Mouse (Mus musculus) midbrain, embryonic 14.5 days (tissue): ENCODE results near the gene Ccnb1ip1. TPM values are rescaled to one million over a fixed set of nuclear protein-coding genes. Genes with fewer than 3 reads are reported as not detected.
A peak's percentile ranks its signal among the peaks of the same experiment; 100 is the strongest.

Experiments used
- ATAC-seq: fragments of 200-750 bp; cut with Nextera tagmentation; 2 replicates; pipeline ENCODE4 v1.8.0; 2017; ENCODE audit warnings: moderate number of reproducible peaks, moderate library complexity; ENCODE audit not compliant: low FRiP score, low TSS enrichment
- DNase-seq: peaks from one replicate; pipeline ENCODE4 v3.0.0-alpha.2; 2015
- H3K27ac ChIP-seq: fragments of 300-500 bp; sonication (generic); replicated peaks from 2 replicates; pipeline ENCODE4 v1.5.1; 2014; ENCODE audit warnings: mild to moderate bottlenecking, low read depth, low read length, moderate library complexity
- H3K27me3 ChIP-seq: fragments of 300-500 bp; sonication (generic); 2 replicates; pipeline ENCODE4 v1.6.1; 2014; ENCODE audit warnings: low read length, control low read depth, mixed read lengths; ENCODE audit not compliant: control insufficient read depth, insufficient read depth
- H3K36me3 ChIP-seq: fragments of 300-500 bp; sonication (generic); 2 replicates; pipeline ENCODE4 v1.6.1; 2014; ENCODE audit warnings: low read length, control low read depth; ENCODE audit not compliant: control insufficient read depth, insufficient read depth
- H3K4me1 ChIP-seq: fragments of 300-500 bp; sonication (generic); 2 replicates; pipeline ENCODE4 v1.6.1; 2014; ENCODE audit warnings: mild to moderate bottlenecking, antibody characterized with exemption, low read length, control low read depth; ENCODE audit not compliant: control insufficient read depth, insufficient read depth
- H3K4me2 ChIP-seq: fragments of 300-500 bp; sonication (generic); 2 replicates; pipeline ENCODE4 v1.6.1; 2014; ENCODE audit warnings: mild to moderate bottlenecking, low read length, moderate library complexity
- H3K4me3 ChIP-seq: fragments of 300-500 bp; sonication (generic); replicated peaks from 2 replicates; pipeline ENCODE4 v1.5.1; 2014; ENCODE audit warnings: low read depth, low read length
- H3K9ac ChIP-seq: fragments of 300-500 bp; sonication (generic); replicated peaks from 2 replicates; pipeline ENCODE4 v1.6.1; 2014; ENCODE audit warnings: mild to moderate bottlenecking, low read length, moderate library complexity
- H3K9me3 ChIP-seq: fragments of 300-500 bp; sonication (generic); 2 replicates; pipeline ENCODE4 v1.6.1; 2016; ENCODE audit warnings: low read length, control low read depth, mixed read lengths; ENCODE audit not compliant: control insufficient read depth
- WGBS: fragments of 180-500 bp; shearing (Covaris S2); extraction: QIAGEN DNeasy Blood & Tissue Kit; methylation state at CpG from one replicate; pipeline ENCODE4 v1.1.7; 2014; 5-methylcytosine and 5-hydroxymethylcytosine counted together
- polyA plus RNA-seq: library from polyadenylated mRNA; unstranded; fragments of >200 nt; fragmentation: Nextera tagmentation; extraction: Ambion mirVana; gene quantifications from 2 replicates; pipeline ENCODE4 v1.2.1, GENCODE M21; 2014

Ccnb1ip1 gene
- polyA plus RNA-seq = 0.15 TPM in 1 of 2 replicates, not detected in the other

DNA sequence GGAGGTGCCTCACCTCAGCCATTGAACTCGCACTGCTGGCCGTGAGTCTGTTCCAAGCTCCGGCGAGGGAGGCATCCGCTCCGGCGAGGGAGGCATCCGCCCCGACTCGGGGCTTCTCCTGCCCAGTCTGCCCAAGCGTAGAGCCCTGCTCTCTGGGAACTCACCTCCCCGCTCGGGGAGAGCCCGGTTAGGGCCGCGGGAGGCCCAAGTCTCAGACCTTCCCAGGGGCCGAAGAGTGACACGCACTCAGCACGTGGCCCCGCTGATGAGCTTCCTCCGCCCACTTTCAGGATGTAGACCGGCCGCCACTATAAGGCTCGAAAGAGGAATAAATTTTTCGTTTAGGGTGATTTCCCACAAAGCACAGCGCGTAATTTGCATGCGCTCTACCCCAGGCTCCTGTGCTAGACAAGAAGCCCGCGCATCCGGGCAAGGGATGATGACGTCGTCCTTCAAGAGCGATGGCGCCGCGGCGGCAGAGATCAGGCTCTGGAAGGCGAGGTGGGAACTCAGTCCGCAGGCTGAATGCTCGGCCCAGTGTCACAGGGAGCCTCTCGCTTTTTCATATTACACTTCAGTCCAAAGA lies at the start of gene Ccnb1ip1, which contains the start of gene Parp2:
TSS of gene Ccnb1ip1 (minus strand) at position 246 of the 586 bp plus-strand sequence.
TSS of gene Parp2 (plus strand) at position 355 of the 586 bp plus-strand sequence.
- Histone ChIP-seq H3K9me3 (no peaks in the 10 kb centered on the region), H3K4me3 (peak within 1 kb of the TSS; percentile 50), H3K27me3 (no peaks in the 10 kb centered on the region), H3K4me2 (peak within 1 kb of the TSS; percentile 63), H3K9ac (peak within 1 kb of the TSS; percentile 63), H3K27ac (peak within 1 kb of the TSS; percentile 91), H3K4me1 (no peaks in the 10 kb centered on the region), H3K36me3 (peaks cover 15% of the 10 kb centered on the region)
- peak; percentile 97 for ATAC-seq
- peak; percentile 98 for DNase-seq
- WGBS = under 1% methylated on average over 42 of the region's 42 CpGs

DNA sequence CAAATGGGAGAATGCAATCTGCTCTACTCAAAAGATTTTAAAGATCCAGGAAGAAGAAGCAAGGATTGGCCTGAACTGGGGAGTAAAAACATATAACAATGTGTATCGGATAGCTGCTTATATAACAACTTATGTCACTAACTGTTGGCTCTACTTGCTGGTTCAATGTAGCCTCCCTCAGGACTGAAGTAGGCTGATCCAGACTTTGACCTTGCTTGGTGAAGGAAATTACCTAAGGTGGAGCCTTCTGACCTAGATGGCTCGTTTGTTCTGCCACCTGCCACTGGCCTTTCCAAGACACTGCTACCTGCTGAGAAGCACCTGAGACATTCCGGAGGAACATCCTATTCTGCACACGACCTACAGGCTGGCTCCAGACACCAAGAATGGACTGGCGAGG lies 48.3 kb upstream of the Ccnb1ip1 start:
- 86% methylated on average over 5 of the region's 5 CpGs for WGBS
- no peak overlapping the region for H3K4me2 ChIP-seq
- H3K9me3 ChIP-seq = no peaks in the 10 kb centered on the region
- H3K36me3 ChIP-seq = 0 out of 2 replicates have a peak, but pooled peaks cover 3% of the 10 kb centered on the region
- no peaks in the 10 kb centered on the region for H3K27me3 ChIP-seq
- H3K4me1 ChIP-seq = no peaks in the 10 kb centered on the region
- DNase-seq = no peak
- no peak overlapping the region for H3K9ac ChIP-seq
- H3K4me3 ChIP-seq = no peak overlapping the region
- no peak for ATAC-seq
- no peak overlapping the region for H3K27ac ChIP-seq

DNA sequence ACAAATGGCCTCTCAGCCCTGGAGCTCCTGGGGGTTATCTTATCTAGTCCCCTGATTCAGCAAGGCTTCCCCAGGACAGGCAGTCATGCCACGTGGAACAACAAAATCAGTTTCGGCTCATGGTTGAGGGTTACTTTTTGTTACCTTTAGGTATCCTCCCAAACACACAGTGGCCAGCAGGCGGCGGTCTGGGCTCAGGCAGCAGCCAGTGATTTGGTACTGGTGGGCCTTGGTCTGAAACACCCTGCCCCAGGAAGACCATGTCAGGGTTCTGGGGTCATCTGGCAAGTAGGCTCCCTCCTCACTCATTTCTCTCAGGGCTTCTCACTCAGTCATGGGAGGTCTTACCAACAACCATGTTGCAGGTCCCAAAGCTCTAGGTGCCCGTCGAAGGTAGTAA lies 29.7 kb upstream of the Ccnb1ip1 start:
- H3K27me3 ChIP-seq = no peaks in the 10 kb centered on the region
- no peak for ATAC-seq
- H3K4me2 ChIP-seq = no peak overlapping the region
- H3K4me3 ChIP-seq = no peak overlapping the region
- H3K4me1 ChIP-seq = no peaks in the 10 kb centered on the region
- no peak overlapping the region for H3K9ac ChIP-seq
- H3K36me3 ChIP-seq = no peaks in the 10 kb centered on the region
- no peak overlapping the region for H3K27ac ChIP-seq
- DNase-seq = peak; percentile 12
- H3K9me3 ChIP-seq = no peaks in the 10 kb centered on the region
- WGBS = 63% methylated on average over 6 of the region's 6 CpGs

DNA sequence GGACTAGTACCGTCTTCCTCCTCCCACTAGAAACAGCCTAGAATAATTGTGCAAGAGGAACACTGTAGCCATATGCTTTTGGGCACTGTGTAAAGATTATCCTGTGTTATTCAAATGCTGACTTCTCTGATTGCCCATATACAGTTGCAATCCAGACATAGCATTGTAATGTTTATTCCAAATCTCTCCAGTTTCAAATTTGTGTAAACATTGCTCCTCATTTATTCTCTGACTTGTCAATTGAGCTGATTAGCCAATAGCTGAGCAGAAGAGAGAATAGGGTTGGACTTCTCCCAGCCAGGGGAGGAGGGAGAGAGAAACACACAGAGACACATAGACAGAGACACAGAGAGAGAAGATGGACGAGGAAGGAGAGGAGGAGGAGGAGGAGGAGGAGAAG lies 26.9 kb upstream of the Ccnb1ip1 start:
- no peak overlapping the region for H3K4me3 ChIP-seq
- no peak overlapping the region for H3K9ac ChIP-seq
- no peak for ATAC-seq
- H3K4me2 ChIP-seq = no peak overlapping the region
- no peak for DNase-seq
- no peak overlapping the region for H3K27ac ChIP-seq
- no peaks in the 10 kb centered on the region for H3K36me3 ChIP-seq
- H3K27me3 ChIP-seq = no peaks in the 10 kb centered on the region
- no peaks in the 10 kb centered on the region for H3K4me1 ChIP-seq
- H3K9me3 ChIP-seq = no peaks in the 10 kb centered on the region
- WGBS = 63% methylated on average over 2 of the region's 2 CpGs

DNA sequence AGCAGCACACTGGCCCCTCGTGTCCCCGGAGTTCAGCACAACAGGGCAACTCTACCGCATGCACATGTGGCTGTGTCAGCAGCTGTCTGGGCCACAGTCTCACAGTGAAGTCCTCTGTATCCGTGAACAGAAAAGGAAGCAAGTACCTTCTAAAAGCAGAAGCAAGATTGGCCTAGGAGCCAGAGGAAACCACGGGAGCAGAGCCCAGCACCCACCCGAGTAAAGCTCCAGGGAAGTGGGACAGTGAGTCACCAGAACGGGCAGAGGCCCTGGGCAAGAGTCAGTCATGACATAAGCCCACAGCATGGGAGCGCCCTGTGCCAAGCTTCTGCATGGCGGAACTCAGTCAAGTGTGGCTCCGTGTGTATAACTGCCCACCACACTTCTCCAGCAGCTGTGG lies 26.4 kb upstream of the Ccnb1ip1 start:
- no peaks in the 10 kb centered on the region for H3K36me3 ChIP-seq
- ATAC-seq (no peak), DNase-seq (no peak)
- H3K4me1 ChIP-seq = no peaks in the 10 kb centered on the region
- H3K9ac ChIP-seq = no peak overlapping the region
- no peak overlapping the region for H3K4me2 ChIP-seq
- no peak overlapping the region for H3K27ac ChIP-seq
- WGBS = 91% methylated on average over 10 of the region's 10 CpGs
- H3K9me3 ChIP-seq = no peaks in the 10 kb centered on the region
- H3K4me3 ChIP-seq = no peak overlapping the region
- H3K27me3 ChIP-seq = no peaks in the 10 kb centered on the region

DNA sequence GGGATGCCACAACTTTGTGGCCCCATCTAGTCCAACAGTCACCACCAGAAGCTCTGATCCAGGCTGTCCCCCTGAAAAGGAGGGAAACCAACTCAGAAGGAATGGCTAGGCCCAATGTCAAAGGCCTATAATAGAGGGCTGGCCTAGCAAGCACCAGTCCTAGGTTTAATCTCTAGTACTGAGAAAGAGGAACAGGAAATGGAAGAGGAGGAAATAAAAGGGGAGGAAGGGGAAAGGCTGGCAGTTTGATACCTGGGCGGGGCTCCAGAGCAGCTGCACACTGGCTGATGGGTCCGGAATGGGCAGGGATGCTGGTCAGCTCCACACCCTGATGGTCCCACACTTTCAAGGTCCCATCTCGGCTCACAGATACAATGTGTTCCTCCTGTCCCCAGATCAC lies 22.3 kb upstream of the Ccnb1ip1 start:
- 83% methylated on average over 3 of the region's 3 CpGs for WGBS
- Histone ChIP-seq H3K4me2 (no peak overlapping the region), H3K36me3 (no peaks in the 10 kb centered on the region), H3K4me1 (no peaks in the 10 kb centered on the region), H3K9me3 (no peaks in the 10 kb centered on the region), H3K27ac (no peak overlapping the region), H3K27me3 (no peaks in the 10 kb centered on the region), H3K4me3 (no peak overlapping the region), H3K9ac (no peak overlapping the region)
- ATAC-seq (no peak), DNase-seq (no peak)

DNA sequence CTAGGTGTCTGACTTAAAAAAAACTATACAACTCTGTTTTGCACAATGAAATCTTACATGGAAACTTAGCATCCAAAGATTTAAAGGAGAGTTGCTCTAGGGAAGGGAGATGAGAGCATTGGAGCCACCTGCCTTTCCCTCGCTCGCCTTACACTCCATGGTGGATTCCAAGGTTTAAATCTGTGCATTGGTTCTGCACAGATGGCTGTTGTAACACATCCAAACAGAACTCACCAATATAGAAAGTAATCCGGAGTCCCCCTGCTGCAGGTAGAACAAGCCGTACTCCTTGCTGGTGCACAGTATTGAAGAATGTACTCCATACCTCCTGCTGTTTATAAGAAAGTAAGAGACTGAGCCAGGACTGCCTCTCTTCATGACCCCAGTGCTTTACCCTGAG lies 19.0 kb upstream of the Ccnb1ip1 start:
- ATAC-seq (no peak), DNase-seq (no peak)
- Histone ChIP-seq H3K27me3 (no peaks in the 10 kb centered on the region), H3K4me2 (no peak overlapping the region), H3K9ac (no peak overlapping the region), H3K9me3 (no peaks in the 10 kb centered on the region), H3K27ac (no peak overlapping the region), H3K4me3 (no peak overlapping the region), H3K36me3 (peaks cover 17% of the 10 kb centered on the region), H3K4me1 (no peaks in the 10 kb centered on the region)
- WGBS = 86% methylated on average over 4 of the region's 4 CpGs

DNA sequence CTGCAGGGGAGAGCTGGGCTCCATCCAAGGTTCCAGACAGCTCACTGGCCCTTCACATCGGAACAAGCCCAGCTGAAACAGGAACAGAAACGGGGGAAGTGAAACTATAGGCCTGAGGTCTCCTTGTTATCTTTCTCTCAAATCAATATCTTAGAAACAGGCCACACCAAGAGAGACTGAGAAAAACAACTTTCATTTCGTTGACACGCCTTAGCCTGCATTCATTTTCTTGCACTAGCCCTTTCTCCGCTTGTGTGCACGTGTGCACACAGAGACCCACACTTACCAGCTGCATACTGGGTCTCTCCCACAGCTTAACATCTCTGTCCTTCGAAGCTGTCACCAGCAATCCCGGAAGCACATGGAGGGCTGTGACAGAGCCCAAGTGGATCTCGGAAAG lies 16.7 kb upstream of the Ccnb1ip1 start:
- Histone ChIP-seq H3K9ac (no peak overlapping the region), H3K4me1 (no peaks in the 10 kb centered on the region), H3K9me3 (no peaks in the 10 kb centered on the region), H3K27ac (no peak overlapping the region), H3K27me3 (no peaks in the 10 kb centered on the region), H3K36me3 (peaks cover 39% of the 10 kb centered on the region), H3K4me3 (no peak overlapping the region), H3K4me2 (no peak overlapping the region)
- DNase-seq (no peak), ATAC-seq (no peak)
- WGBS = 91% methylated on average over 9 of the region's 9 CpGs

DNA sequence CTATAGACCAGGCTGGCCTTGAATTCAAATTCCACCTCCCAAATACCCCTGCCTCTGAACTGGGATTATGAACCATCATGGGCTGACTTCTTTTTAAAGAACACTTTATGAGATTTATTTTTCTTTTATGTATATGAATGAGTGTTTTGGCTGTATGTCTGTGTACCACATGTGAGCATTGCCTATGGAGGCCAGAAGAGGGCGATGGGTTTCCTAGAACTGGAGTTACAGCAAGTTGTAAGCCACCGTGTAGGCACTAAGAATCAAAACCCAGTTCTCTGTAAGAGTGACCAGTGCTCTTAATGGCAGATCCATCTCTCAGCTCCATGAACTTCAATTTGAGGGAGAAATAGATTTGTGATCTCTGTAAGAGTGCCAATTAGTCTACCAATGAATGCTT lies 15.7 kb upstream of the Ccnb1ip1 start:
- H3K9ac ChIP-seq = no peak overlapping the region
- H3K4me1 ChIP-seq = no peaks in the 10 kb centered on the region
- no peak overlapping the region for H3K27ac ChIP-seq
- peaks cover 44% of the 10 kb centered on the region for H3K36me3 ChIP-seq
- H3K4me2 ChIP-seq = no peak overlapping the region
- WGBS = 78% methylated on average over 2 of the region's 2 CpGs
- DNase-seq = no peak
- no peak for ATAC-seq
- H3K9me3 ChIP-seq = no peaks in the 10 kb centered on the region
- H3K27me3 ChIP-seq = no peaks in the 10 kb centered on the region
- H3K4me3 ChIP-seq = no peak overlapping the region
